Mouse (Mus musculus) bone marrow, adult 2 months (tissue): Measurements from ENCODE around the gene 1190005I06Rik. TPM values are rescaled to one million over a fixed set of nuclear protein-coding genes. Genes with fewer than 3 reads are reported as not detected.

Experiments used
- H3K27ac ChIP-seq: fragments of 200-500 bp; 2 replicates; pipeline ENCODE4 v1.5.1; 2012; ENCODE audit warnings: low read depth, mild to moderate bottlenecking, control low read depth, inconsistent platforms, low read length; ENCODE audit not compliant: control insufficient read depth, poor library complexity, insufficient read depth
- H3K4me1 ChIP-seq: fragments of 200-500 bp; 2 replicates; pipeline ENCODE4 v1.6.1; 2011; ENCODE audit warnings: low read length; ENCODE audit not compliant: control insufficient read depth, insufficient read depth
- H3K4me3 ChIP-seq: fragments of 200-500 bp; replicated peaks from 2 replicates; pipeline ENCODE3; 2011; ENCODE audit warnings: mild to moderate bottlenecking, low read depth, low read length, control low read depth; ENCODE audit not compliant: control insufficient read depth
- CTCF ChIP-seq: fragments of 200-500 bp; IDR thresholded peaks from 2 replicates; pipeline ENCODE4 v1.5.1; 2011; ENCODE audit warnings: low read length, control low read depth; ENCODE audit not compliant: control insufficient read depth, insufficient read depth
- POLR2A ChIP-seq: fragments of 200-500 bp; IDR thresholded peaks from 2 replicates; pipeline ENCODE4 v1.6.1; 2011; ENCODE audit warnings: low read depth, mild to moderate bottlenecking, control low read depth, low read length, borderline replicate concordance; ENCODE audit not compliant: control insufficient read depth
- WGBS: fragments of 180-500 bp; shearing (Covaris S2); methylation state at CpG from one replicate; pipeline ENCODE4 v1.1.7; 2018; 5-methylcytosine and 5-hydroxymethylcytosine counted together
- polyA plus RNA-seq: library from polyadenylated mRNA; stranded (reverse); fragments of >200 nt; gene quantifications from 2 replicates; pipeline ENCODE4 v1.2.4, GENCODE M21; 2011; ENCODE audit warnings: low replicate concordance; ENCODE audit not compliant: missing spikeins, insufficient read depth, insufficient read length

1190005I06Rik gene
- polyA plus RNA-seq = not detected in 2 replicates

GRCm38 (mm10) chr8:120647532-120647931, at the start of gene 1190005I06Rik:
Gene 1190005I06Rik, minus strand, starts transcription at chr8:120647632.
- 77% methylated on average over 7 of the region's 7 CpGs for WGBS
- no peak within 1 kb of the TSS for H3K4me3 ChIP-seq
- H3K27ac ChIP-seq = no peak within 1 kb of the TSS
- TF ChIP-seq CTCF (no peak), POLR2A (no peak)
- no peaks in the 10 kb centered on the region for H3K4me1 ChIP-seq

GRCm38 (mm10) chr8:120696401-120697153, 49.1 kb upstream of the 1190005I06Rik start:
- WGBS = 28% methylated on average over 13 of the region's 13 CpGs
- TF ChIP-seq POLR2A (no peak), CTCF (no peak)
- Histone ChIP-seq H3K27ac (peak overlapping the region; percentile 43; the same call in 1 of the 2 replicates), H3K4me3 (no peak overlapping the region), H3K4me1 (peaks cover 22% of the 10 kb centered on the region)

- Histone ChIP-seq H3K27ac (no peak overlapping the region), H3K4me3 (no peak overlapping the region), H3K4me1 (peaks cover 11% of the 10 kb centered on the region)
- TF ChIP-seq CTCF = no peak
- TF ChIP-seq POLR2A = no peak
- 53% methylated on average over 22 of the region's 22 CpGs for WGBS
Measured at GRCm38 (mm10) chr8:120693861-120694493, 46.5 kb upstream of the 1190005I06Rik start.

- H3K4me1 ChIP-seq = peaks cover 9% of the 10 kb centered on the region
- H3K27ac ChIP-seq = no peak overlapping the region
- H3K4me3 ChIP-seq = no peak overlapping the region
- TF ChIP-seq CTCF (no peak), POLR2A (no peak)
- 84% methylated on average over 4 of the region's 4 CpGs for WGBS
Measured at GRCm38 (mm10) chr8:120692934-120693333, 45.5 kb upstream of the 1190005I06Rik start.

- WGBS = 81% methylated on average over 7 of the region's 7 CpGs
- Histone ChIP-seq H3K4me1 (peaks cover 6% of the 10 kb centered on the region; the same call in 1 of the 2 replicates), H3K27ac (no peak overlapping the region), H3K4me3 (no peak overlapping the region)
- no peak for TF ChIP-seq CTCF
- no peak for TF ChIP-seq POLR2A
Measured at GRCm38 (mm10) chr8:120688511-120688910, 41.1 kb upstream of the 1190005I06Rik start.

GRCm38 (mm10) chr8:120687786-120688185, 40.4 kb upstream of the 1190005I06Rik start:
- H3K27ac ChIP-seq = no peak overlapping the region
- no peak overlapping the region for H3K4me3 ChIP-seq
- WGBS = 80% methylated on average over 8 of the region's 8 CpGs
- TF ChIP-seq CTCF = no peak
- TF ChIP-seq POLR2A = no peak
- peaks cover 6% of the 10 kb centered on the region; the same call in 1 of the 2 replicates for H3K4me1 ChIP-seq

GRCm38 (mm10) chr8:120686576-120686975, 39.1 kb upstream of the 1190005I06Rik start:
- Histone ChIP-seq H3K27ac (peak overlapping the region; percentile 42; the same call in 1 of the 2 replicates), H3K4me1 (peaks cover 6% of the 10 kb centered on the region; the same call in 1 of the 2 replicates), H3K4me3 (no peak overlapping the region)
- TF ChIP-seq POLR2A = no peak
- no peak for TF ChIP-seq CTCF
- 25% methylated on average over 5 of the region's 5 CpGs for WGBS

- Histone ChIP-seq H3K4me3 (no peak overlapping the region), H3K27ac (peak overlapping the region; percentile 42), H3K4me1 (peaks cover 6% of the 10 kb centered on the region; the same call in 1 of the 2 replicates)
- TF ChIP-seq CTCF (no peak), POLR2A (no peak; the same call in 1 of the 2 replicates)
- WGBS = 4% methylated on average over 13 of the region's 13 CpGs
Measured at GRCm38 (mm10) chr8:120686051-120686450, 38.6 kb upstream of the 1190005I06Rik start.

GRCm38 (mm10) chr8:120685591-120685990, 38.2 kb upstream of the 1190005I06Rik start:
- no peak for TF ChIP-seq POLR2A
- Histone ChIP-seq H3K27ac (peak overlapping the region; percentile 46), H3K4me1 (peaks cover 6% of the 10 kb centered on the region; the same call in 1 of the 2 replicates), H3K4me3 (no peak overlapping the region)
- WGBS = 59% methylated on average over 8 of the region's 8 CpGs
